Mouse (Mus musculus) hindbrain, embryonic 16.5 days (tissue): ENCODE measurements around the gene Dennd1a. TPM values are rescaled to one million over a fixed set of nuclear protein-coding genes. Genes with fewer than 3 reads are reported as not detected.
"Not testable (repeated sequence)": the region's sequence is repeated elsewhere in the genome, so short reads cannot be mapped to it uniquely, and the experiment has no call there.

ENCODE experiments used
- ATAC-seq: fragments of 200-750 bp; cut with Nextera tagmentation; 2 replicates; pipeline ENCODE4 v1.8.0; 2017; ENCODE audit warnings: moderate TSS enrichment, moderate library complexity
- H3K27ac ChIP-seq: fragments of 300-500 bp; sonication (generic); 2 replicates; pipeline ENCODE4 v1.5.1; 2014; ENCODE audit warnings: low read depth, mild to moderate bottlenecking, control low read depth, low read length, moderate library complexity
- H3K27me3 ChIP-seq: fragments of 300-500 bp; sonication (generic); replicated peaks from 2 replicates; pipeline ENCODE4 v1.6.1; 2014; ENCODE audit warnings: low read length; ENCODE audit not compliant: control insufficient read depth, insufficient read depth
- H3K36me3 ChIP-seq: fragments of 300-500 bp; sonication (generic); 2 replicates; pipeline ENCODE4 v1.6.1; 2014; ENCODE audit warnings: mild to moderate bottlenecking, low read length, moderate library complexity, mixed read lengths; ENCODE audit not compliant: control insufficient read depth, insufficient read depth
- H3K4me1 ChIP-seq: fragments of 300-500 bp; sonication (generic); 2 replicates; pipeline ENCODE4 v1.6.1; 2014; ENCODE audit warnings: low read depth, low read length; ENCODE audit not compliant: control insufficient read depth, insufficient read depth
- H3K4me2 ChIP-seq: fragments of 300-500 bp; sonication (generic); 2 replicates; pipeline ENCODE4 v1.6.1; 2014; ENCODE audit warnings: mild to moderate bottlenecking, low read length, control low read depth, moderate library complexity
- H3K4me3 ChIP-seq: fragments of 300-500 bp; sonication (generic); 2 replicates; pipeline ENCODE4 v1.5.1; 2014; ENCODE audit warnings: mild to moderate bottlenecking, low read length, control low read depth, moderate library complexity
- H3K9ac ChIP-seq: fragments of 300-500 bp; sonication (generic); 2 replicates; pipeline ENCODE4 v1.6.1; 2014; ENCODE audit warnings: low read depth, mild to moderate bottlenecking, control low read depth, low read length, moderate library complexity
- H3K9me3 ChIP-seq: fragments of 300-500 bp; sonication (generic); 2 replicates; pipeline ENCODE4 v1.6.1; 2014; ENCODE audit warnings: mild to moderate bottlenecking, low read length, moderate library complexity; ENCODE audit not compliant: control insufficient read depth
- WGBS: fragments of 180-500 bp; shearing (Covaris S2); extraction: QIAGEN DNeasy Blood & Tissue Kit; methylation state at CpG from one replicate; pipeline ENCODE4 v1.1.7; 2014; 5-methylcytosine and 5-hydroxymethylcytosine counted together
- polyA plus RNA-seq: library from polyadenylated mRNA; unstranded; fragments of >200 nt; fragmentation: Nextera tagmentation; extraction: Ambion mirVana; gene quantifications from 2 replicates; pipeline ENCODE4 v1.2.1, GENCODE M21; 2015

The Dennd1a gene
- polyA plus RNA-seq, 1 experiment from 2014 or later = 15.4 TPM

GRCm38 (mm10) chr2:37940845-37941361, 346.3 kb downstream of the Dennd1a start:
- no peak overlapping the region for H3K27ac ChIP-seq
- H3K4me1 ChIP-seq = peaks cover 5% of the 10 kb centered on the region; the same call in 1 of the 2 replicates
- H3K27me3 ChIP-seq = no peaks in the 10 kb centered on the region
- WGBS = 93% methylated on average over 4 of the region's 4 CpGs
- H3K36me3 ChIP-seq = no peaks in the 10 kb centered on the region
- no peak overlapping the region for H3K9ac ChIP-seq
- no peak for ATAC-seq
- no peaks in the 10 kb centered on the region for H3K9me3 ChIP-seq
- no peak overlapping the region for H3K4me3 ChIP-seq
- no peak overlapping the region for H3K4me2 ChIP-seq

GRCm38 (mm10) chr2:37939997-37940396, 347.2 kb downstream of the Dennd1a start:
- H3K9ac ChIP-seq = no peak overlapping the region
- H3K9me3 ChIP-seq = no peaks in the 10 kb centered on the region
- H3K27me3 ChIP-seq = no peaks in the 10 kb centered on the region
- no peak overlapping the region for H3K4me2 ChIP-seq
- 79% methylated on average over 1 of the region's 1 CpGs for WGBS
- no peak overlapping the region for H3K27ac ChIP-seq
- H3K4me1 ChIP-seq = no peaks in the 10 kb centered on the region
- H3K4me3 ChIP-seq = no peak overlapping the region
- peaks cover 2% of the 10 kb centered on the region; the same call in 1 of the 2 replicates for H3K36me3 ChIP-seq
- ATAC-seq = no peak

GRCm38 (mm10) chr2:37936922-37937321, 350.3 kb downstream of the Dennd1a start:
- not testable (repeated sequence) for H3K27me3 ChIP-seq, ATAC-seq, H3K9me3 ChIP-seq, H3K36me3 ChIP-seq, H3K4me2 ChIP-seq, H3K27ac ChIP-seq, H3K4me1 ChIP-seq, H3K4me3 ChIP-seq, H3K9ac ChIP-seq
- WGBS = 78% methylated on average over 4 of the region's 4 CpGs

- 100% methylated on average over 1 of the region's 1 CpGs for WGBS
- Histone ChIP-seq H3K9me3 (no peaks in the 10 kb centered on the region), H3K9ac (no peak overlapping the region), H3K4me2 (no peak overlapping the region), H3K36me3 (peaks cover 2% of the 10 kb centered on the region; the same call in 1 of the 2 replicates), H3K4me3 (no peak overlapping the region), H3K27ac (no peak overlapping the region), H3K27me3 (no peaks in the 10 kb centered on the region), H3K4me1 (peaks cover 9% of the 10 kb centered on the region; the same call in 1 of the 2 replicates)
- ATAC-seq = no peak
Measured at GRCm38 (mm10) chr2:37932240-37932639, 354.9 kb downstream of the Dennd1a start.

GRCm38 (mm10) chr2:37931018-37931930, 355.9 kb downstream of the Dennd1a start:
- Histone ChIP-seq H3K27me3 (no peaks in the 10 kb centered on the region), H3K9me3 (no peaks in the 10 kb centered on the region), H3K9ac (no peak overlapping the region), H3K4me1 (peaks cover 9% of the 10 kb centered on the region; the same call in 1 of the 2 replicates), H3K4me3 (no peak overlapping the region), H3K36me3 (peaks cover 2% of the 10 kb centered on the region; the same call in 1 of the 2 replicates), H3K4me2 (no peak overlapping the region), H3K27ac (no peak overlapping the region)
- peak; percentile 88 for ATAC-seq
- 40% methylated on average over 5 of the region's 5 CpGs for WGBS

GRCm38 (mm10) chr2:37926133-37926503, 361.1 kb downstream of the Dennd1a start:
- Histone ChIP-seq H3K9ac (no peak overlapping the region), H3K27ac (no peak overlapping the region), H3K27me3 (no peaks in the 10 kb centered on the region), H3K4me3 (no peak overlapping the region), H3K36me3 (no peaks in the 10 kb centered on the region), H3K9me3 (no peaks in the 10 kb centered on the region), H3K4me1 (peaks cover 7% of the 10 kb centered on the region; the same call in 1 of the 2 replicates), H3K4me2 (no peak overlapping the region)
- no peak for ATAC-seq
- 64% methylated on average over 5 of the region's 5 CpGs for WGBS

GRCm38 (mm10) chr2:37925413-37926132, 361.6 kb downstream of the Dennd1a start:
- Histone ChIP-seq H3K4me1 (peaks cover 2% of the 10 kb centered on the region; the same call in 1 of the 2 replicates), H3K36me3 (no peaks in the 10 kb centered on the region), H3K9me3 (no peaks in the 10 kb centered on the region), H3K9ac (no peak overlapping the region), H3K27me3 (no peaks in the 10 kb centered on the region), H3K4me2 (no peak overlapping the region), H3K4me3 (no peak overlapping the region), H3K27ac (no peak overlapping the region)
- 14% methylated on average over 6 of the region's 6 CpGs for WGBS
- ATAC-seq = no peak

GRCm38 (mm10) chr2:37908721-37909506, 378.3 kb downstream of the Dennd1a start:
- Histone ChIP-seq H3K4me1 (no peaks in the 10 kb centered on the region; the same call in 1 of the 2 replicates), H3K27ac (peak overlapping the region; percentile 41; the same call in 1 of the 2 replicates), H3K27me3 (no peaks in the 10 kb centered on the region), H3K9ac (no peak overlapping the region), H3K9me3 (no peaks in the 10 kb centered on the region), H3K4me3 (no peak overlapping the region), H3K36me3 (no peaks in the 10 kb centered on the region), H3K4me2 (no peak overlapping the region)
- ATAC-seq = peak; percentile 77
- WGBS = 25% methylated on average over 5 of the region's 5 CpGs
